Mouse (Mus musculus) R1 (cell line): ENCODE results near the gene Zfp575.
A peak's percentile ranks its signal among the peaks of the same experiment; 100 is the strongest.

Experiments used
- DNase-seq: peaks from one replicate; pipeline ENCODE4 v3.0.0-alpha.2; 2018; ENCODE audit warnings: low read depth, low spot score

Gene Zfp575

GRCm38 (mm10) chr7:24563837-24564206 lies 23.6 kb downstream of the Zfp575 start:
- peak; percentile 56 for DNase-seq

GRCm38 (mm10) chr7:24563191-24563836 lies 24.1 kb downstream of the Zfp575 start:
- no peak for DNase-seq

- DNase-seq: no peak
Observed at GRCm38 (mm10) chr7:24561450-24561849, 26.0 kb downstream of the Zfp575 start.

GRCm38 (mm10) chr7:24555786-24556185 lies 31.7 kb downstream of the Zfp575 start:
- DNase-seq: no peak

- DNase-seq: no peak
Observed at GRCm38 (mm10) chr7:24551985-24552759, 35.3 kb downstream of the Zfp575 start.

GRCm38 (mm10) chr7:24547534-24548036 lies 39.9 kb downstream of the Zfp575 start:
- no peak for DNase-seq

GRCm38 (mm10) chr7:24546634-24547389 lies 40.6 kb downstream of the Zfp575 start:
- peak; percentile 99 for DNase-seq

GRCm38 (mm10) chr7:24546068-24546614 lies 41.3 kb downstream of the Zfp575 start, which contains the start of the genes Pinlyp and Xrcc1:
Gene Pinlyp (minus strand): TSS chr7:24546118.
Gene Xrcc1 (plus strand): TSS chr7:24546289.
- no peak for DNase-seq

- DNase-seq: peak; percentile 89
Observed at GRCm38 (mm10) chr7:24544506-24544905, 42.9 kb downstream of the Zfp575 start.

GRCm38 (mm10) chr7:24539686-24540085 lies 47.8 kb downstream of the Zfp575 start:
- DNase-seq: no peak

GRCm38 (mm10) chr7:24538701-24539100 lies 48.7 kb downstream of the Zfp575 start:
- peak; percentile 90 for DNase-seq

- DNase-seq: no peak
Observed at GRCm38 (mm10) chr7:24538154-24538553, 49.3 kb downstream of the Zfp575 start.

GRCm38 (mm10) chr7:24537591-24537990 lies 49.9 kb downstream of the Zfp575 start:
- DNase-seq: no peak

GRCm38 (mm10) chr7:24537081-24537480 lies 50.4 kb downstream of the Zfp575 start:
- no peak for DNase-seq

GRCm38 (mm10) chr7:24534301-24534700 lies 53.1 kb downstream of the Zfp575 start:
- DNase-seq: peak; percentile 80
